Mouse (Mus musculus) left cerebral cortex, postnatal 36 days (tissue): ENCODE results near the gene Dstn. TPM values are rescaled to one million over a fixed set of nuclear protein-coding genes. Genes with fewer than 3 reads are reported as not detected.

Source experiments
- DNase-seq, 2 experiments: peaks; one replicate each; pipeline ENCODE4 v3.0.0; 2021 to 2022; ENCODE audit warnings: low spot score in 2 of 2, mixed read lengths in 1 of 2
- intact Hi-C: fragments of 180-260 bp; cut with DNase I; formaldehyde crosslinking; loops from one replicate; pipeline ENCODE4 v1.15.1; 2025
- total RNA-seq, 2 experiments: library from RNA; stranded (reverse); gene quantifications; 2 replicates each; pipeline ENCODE4 v1.2.3; 2021

Dstn gene
- total RNA-seq, 2 experiments from 2014 or later, result 161 to 182 TPM

DNA sequence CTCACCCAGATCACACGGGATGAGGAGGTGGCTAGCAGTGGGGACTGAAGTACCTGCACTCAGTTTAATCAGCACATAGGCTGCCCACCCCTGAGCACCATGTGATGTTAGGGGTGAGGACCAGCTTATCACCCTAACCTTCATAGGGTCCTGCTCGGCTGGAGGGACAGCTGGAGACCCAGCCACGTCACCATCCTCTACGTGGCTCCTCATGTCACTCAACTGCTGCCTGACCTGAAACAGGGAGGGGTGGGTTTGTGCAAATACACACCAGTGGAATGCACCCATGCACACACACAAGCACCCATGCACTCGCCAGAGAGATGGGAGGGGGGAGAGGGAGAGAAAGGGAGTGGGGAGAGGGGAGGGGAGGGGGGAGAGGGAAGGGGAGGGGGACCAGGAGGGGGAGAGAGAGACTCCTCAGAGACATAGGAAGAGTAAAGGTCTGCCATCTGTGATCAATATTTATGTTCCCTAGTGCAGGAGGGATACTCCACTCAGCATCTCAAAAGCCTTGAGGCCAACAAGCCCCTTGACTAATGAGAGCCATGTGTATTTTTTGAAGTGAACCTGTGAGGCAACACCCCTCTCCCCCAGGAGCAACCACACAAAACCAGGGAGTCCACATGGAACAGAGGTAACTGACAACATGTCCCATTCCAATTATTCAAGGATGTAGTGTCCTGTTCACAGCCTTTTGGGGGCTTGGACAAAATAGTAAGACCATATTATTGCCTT is 35.3 kb downstream of the Dstn start:
- peak in 1 of 2 experiments; percentile 3 for DNase-seq
- intact Hi-C loops, result no loop called here

DNA sequence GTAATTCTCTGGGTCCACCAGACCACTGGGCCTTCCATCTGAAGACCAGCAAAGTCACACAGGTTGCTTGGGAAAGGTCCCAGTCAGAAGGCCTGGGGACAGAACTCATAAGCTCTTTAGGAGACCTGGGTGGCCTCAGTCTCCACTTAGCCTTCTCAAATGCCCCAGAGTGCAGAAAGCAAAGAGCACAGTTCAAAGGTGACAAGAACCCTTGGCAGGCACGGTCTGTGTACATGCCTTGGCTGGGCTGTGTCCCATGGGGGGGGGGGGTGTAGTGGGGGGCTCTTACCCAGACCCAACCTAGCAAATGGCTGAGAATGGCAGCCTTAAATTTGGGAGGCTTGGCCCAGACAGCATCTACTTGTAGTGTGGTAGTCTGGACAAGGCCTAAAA is 35.9 kb downstream of the Dstn start:
- DNase-seq, result no peak
- intact Hi-C loops, result no loop called here

DNA sequence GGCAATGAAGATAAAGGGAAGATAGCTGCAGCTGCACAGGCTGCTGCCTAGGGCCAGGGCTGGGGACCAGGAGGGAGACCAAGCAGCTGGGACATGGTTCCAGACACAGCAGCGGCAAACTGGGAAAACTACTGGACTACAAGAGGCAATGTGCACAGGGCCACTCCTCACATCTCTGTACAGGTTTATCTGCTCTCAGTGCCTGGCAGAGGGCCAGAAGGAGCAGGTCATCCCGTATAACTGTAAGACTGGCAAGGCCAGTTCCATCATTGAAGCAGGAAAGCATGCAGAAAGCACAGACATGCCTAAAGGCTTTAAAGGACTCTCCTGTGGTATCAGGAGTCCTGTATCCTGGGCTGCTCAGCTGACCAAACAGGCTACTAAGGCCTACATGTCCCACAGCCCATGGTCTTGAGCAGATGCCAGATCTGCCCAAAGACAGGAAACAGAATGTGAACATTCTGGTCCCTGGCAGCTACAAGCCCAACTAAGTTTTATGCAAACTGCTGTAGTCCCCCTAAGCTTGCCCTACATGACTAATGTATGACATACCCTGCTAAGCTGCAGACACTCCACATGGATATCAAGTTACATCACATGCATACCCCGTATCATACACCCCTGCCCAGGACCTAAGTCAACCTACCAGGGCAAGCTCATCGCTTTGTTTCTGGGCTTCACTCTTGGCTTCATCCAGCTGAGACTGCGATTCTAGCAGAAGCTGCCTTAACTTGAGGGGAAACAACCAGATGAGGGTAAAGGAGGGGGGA is 36.6 kb downstream of the Dstn start:
- DNase-seq, result peak in 1 of 2 experiments; percentile 2
- intact Hi-C loops, result no loop called here

DNA sequence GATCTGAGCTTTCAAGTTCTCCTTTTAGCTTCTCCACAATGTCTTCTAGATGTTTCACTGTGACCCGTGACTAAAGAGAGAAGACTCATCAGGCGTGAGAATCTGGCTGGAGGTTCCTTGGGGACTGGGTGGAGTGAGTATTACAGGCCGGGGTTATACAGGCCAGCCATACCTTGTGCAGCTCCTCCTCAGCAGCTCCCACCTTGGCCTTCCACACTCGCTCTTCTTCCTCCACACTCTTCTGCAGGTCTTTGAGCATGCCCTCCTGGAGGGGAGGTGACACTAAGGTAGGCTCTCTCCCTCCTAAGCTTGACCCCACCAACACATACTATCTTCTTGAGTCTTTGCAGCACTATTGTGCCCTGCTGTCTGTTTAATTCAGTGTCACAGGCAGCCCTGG is 38.8 kb downstream of the Dstn start:
- DNase-seq, result peak in 1 of 2 experiments; percentile 3
- intact Hi-C loops, result no loop called here

DNA sequence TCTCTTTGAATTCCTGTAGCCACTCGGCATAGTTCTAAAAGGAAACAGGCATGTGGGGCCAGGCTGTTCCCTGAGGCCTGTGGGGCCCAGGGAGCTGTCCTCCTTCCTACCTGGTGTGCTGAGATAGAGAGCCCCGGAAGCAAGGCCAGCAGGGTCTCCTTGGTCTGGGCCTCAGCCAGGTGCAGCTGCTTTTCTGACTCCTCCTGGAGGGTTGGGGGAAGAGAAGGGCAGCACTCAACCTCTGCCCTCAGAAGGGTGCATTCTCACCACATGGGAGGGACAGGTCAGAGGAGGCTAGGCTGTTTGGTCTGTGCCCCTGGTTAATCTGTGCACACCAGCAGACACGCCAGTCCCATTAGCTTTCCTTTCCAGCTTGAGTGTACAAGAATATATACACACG is 39.9 kb downstream of the Dstn start:
- intact Hi-C loops, result no loop called here
- DNase-seq, result no peak

DNA sequence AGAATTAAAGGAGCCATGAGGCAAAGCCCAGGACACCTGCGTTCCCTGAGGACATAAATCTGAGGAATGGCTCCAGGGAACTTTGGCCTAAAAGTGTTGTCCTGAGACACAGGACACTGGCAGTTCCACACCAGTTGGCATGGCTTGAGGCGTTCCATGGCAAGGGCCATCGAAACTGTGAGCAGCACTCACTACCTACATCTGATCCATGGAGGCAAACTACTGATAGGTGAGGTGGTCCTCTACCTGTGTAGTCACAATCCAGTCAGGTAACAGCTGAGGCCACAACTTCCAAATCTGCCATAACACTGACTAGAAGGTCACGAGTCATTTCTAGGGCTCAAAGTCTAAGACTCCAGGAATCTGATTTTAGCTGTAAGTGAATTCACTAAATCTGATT is 40.6 kb downstream of the Dstn start:
- intact Hi-C loops, result no loop called here
- DNase-seq, result peak in 1 of 2 experiments; percentile 1

DNA sequence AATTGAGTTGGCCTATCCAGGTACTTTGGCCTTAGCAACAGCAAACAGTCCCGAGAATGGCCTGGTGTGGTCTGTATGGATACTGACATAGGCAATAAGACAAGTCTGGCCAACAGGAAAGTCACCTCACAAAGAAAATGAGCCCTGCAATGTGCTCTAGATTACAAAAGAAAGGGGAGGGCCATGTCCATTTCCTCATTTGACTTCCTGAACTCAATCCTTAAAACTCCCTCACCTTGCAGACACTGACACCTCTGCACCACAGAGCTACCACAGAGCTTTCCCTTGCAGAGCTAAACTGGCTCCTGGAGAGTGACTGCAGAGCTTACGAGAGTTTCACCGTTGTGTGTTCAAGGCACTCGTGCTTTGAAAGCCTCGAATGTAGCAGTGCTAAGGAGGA is 47.1 kb downstream of the Dstn start:
- no peak for DNase-seq
- intact Hi-C loops, result no loop called here

DNA sequence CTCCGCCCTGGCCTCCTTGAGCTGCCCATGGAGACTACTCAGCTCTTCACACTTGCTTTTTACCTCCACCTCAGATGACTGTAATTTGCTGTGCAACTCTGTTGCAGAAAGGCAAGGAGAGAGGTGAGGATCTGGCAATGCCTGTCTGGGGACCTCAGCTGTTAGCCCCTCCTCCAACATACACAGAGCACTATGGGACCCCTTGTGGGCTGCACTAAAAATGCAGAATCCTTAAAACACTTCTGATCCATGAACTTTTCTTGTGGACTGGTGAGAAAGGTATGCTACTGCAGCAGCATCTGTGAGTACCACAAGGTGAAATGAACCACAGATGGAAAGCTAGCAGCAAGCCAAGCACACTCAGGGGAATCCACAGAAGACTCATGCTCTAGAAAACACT is 48.2 kb downstream of the Dstn start:
- intact Hi-C loops, result no loop called here

DNA sequence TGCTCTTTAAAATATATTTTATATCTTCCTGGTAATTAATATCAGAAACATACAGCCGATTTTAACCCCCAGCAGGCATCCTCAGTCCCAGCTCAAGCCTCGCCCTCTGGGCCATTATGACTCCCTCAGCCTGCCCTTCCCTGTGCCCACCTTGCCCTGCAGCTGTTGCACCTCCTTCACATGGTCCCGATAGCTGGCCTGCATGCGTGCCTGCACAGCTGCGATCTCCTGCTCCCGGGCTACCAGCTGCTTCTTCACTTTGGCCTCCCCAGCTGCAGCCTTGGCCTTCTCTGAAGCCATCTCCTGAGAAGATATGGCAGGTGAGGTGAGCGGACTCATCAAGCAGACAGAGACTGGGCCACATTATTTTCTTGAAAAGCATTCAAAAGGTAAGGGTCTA is 54.1 kb downstream of the Dstn start:
- intact Hi-C loops, result no loop called here

More for the DNA sequence above, 48.2 kb downstream of the Dstn start:
- DNase-seq, result no peak

DNA sequence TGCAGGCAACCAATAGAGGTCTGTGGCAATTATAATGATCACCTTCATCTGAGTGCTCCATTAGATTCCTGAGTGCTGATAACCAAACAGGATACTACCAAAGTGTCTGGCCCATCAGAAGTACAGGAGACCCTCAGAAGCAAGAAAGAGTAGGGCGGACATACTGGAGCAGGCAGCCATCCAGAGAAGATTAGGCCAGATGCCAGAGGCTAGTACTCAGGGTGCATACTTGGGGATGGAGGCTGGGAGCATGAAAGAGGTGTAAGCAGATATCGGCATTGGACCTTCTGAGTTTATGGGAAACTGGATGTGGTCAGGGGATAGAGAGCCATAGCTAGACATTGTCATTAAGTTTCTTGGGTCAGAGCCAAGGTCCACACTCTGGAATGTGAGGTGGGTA is 55.7 kb downstream of the Dstn start:
- no peak for DNase-seq
- intact Hi-C loops, result no loop called here

More for the DNA sequence above, 54.1 kb downstream of the Dstn start:
- DNase-seq, result no peak

DNA sequence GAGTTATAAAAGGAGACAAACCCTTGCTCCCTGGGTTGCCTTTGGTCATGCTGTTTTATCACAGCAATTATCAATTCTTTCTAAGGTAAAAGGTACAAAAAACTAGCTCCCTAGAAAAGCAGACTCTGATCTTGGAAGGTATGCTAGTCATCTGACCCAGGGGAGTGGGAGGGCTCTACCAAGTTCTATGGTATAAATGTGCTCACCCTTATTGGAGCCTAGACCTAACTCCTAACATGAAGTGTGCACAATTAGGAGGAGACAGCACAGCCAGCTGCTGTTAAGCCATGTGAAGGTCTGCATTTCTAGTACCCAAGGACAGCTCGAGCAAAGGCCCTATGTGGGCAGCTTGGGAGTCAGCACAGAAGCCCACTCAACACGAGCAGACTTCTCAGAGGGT is 56.8 kb downstream of the Dstn start:
- no peak for DNase-seq
- intact Hi-C loops, result no loop called here

DNA sequence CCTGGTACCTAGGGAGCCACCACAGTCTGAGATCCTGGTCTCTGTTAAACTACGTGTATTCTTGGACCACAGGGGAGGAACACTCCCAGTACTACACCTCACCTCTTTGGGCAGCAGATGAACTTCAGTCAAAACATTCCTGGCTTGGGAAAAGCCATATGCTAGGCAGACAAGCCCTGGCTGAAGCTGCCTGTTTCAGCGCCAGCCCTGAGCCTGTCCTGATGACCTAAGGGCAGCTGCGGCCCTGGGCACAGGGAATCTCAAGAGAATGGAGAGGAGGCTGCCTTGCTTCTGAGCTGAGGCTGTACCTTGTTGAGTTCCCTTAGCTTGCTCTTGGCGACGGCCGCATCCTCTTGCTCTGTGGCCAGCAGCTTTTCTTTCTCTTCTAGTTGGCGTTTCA is 58.0 kb downstream of the Dstn start:
- intact Hi-C loops, result no loop called here
- peak in 1 of 2 experiments; percentile 2 for DNase-seq

DNA sequence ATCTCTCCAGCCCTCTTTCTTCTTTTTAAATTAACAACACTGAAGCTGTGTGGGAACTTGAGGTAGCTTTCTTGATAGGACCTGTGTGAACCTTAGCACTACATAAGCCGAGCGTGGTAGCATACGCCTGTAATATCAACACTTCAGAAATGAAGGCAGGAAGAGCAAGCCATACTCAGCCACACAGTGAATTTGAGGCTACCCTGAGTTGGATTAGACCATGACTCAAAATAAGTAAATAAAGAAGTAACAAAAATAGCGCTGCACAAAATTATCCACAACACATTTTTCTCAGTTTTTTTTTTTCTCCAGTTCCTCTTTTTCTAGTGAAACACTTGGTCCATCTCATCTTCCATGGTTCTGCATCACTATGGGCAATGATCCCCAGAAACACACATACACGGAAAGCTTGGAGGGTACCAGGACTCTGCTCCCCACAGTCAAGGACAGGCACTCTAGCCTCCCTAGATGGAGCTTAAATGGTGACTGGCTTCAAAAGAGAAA is 60.1 kb downstream of the Dstn start:
- no peak for DNase-seq
- intact Hi-C loops, result no loop called here

DNA sequence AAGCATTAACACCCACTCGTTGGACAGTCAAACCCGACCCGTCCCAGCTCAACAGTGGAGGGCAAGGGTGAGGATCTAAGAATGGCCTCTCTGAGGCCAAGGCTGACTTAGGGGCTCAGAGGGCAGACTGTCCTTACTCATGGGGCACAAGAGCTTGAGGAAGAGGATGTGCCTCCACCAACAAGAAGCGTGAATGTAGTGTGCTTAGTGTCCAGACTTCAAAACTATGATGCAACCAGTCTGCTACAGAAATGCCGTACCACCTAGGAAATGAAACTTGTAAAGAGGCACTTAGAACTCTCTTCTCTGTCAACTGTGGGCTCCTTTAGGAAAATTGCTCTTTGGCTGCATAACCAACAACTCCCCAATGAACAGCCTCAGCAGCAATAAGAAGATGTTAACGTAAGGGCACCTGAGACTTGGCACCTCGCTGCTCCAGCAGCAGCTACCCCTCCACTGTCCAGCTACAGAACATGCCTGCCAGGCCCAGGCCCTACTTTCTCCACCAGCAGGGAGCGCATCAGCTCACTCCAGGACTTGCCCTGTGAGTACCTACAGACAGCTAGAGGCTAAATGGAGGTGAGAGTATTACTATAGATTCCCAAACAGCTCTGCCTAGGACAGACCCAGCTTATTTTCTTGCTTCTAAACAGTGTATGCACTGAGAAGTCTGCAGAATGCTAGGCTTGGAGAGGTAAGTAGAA is 63.5 kb downstream of the Dstn start:
- intact Hi-C loops, result no loop called here
- DNase-seq, result no peak

DNA sequence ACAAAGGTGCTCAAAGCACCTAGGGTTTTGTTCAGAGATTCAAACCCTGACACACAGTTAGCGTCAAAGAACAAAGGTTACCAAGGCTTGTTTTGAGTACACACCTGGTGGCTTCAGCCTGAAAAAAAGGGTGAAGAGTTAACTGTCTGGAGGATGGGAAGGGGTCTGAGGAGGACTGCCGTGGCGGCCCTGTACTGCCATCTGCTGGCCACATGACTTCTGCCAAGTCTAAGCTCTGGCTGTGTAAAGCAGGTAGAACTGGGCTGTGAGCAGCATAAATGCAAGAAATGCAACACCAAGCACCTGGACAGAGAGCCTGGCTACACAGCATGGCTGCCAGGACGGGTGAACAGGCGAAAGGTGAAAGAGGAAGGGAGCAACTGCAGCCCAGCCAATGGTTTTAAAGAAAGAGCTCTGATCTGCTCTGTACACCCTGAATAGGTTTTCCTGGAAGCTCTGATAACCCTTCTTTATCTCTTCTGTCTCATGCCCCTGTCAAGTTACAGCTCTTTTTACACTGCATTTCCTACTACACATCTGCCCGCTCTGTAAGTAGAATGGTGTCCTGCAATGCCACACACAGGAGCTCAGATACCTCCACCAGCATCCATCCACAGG is 65.8 kb downstream of the Dstn start:
- intact Hi-C loops, result loop anchor here (5.0 kb wide), 1 partner anchor 114 kb away; no protein-coding TSS in a partner anchor

DNA sequence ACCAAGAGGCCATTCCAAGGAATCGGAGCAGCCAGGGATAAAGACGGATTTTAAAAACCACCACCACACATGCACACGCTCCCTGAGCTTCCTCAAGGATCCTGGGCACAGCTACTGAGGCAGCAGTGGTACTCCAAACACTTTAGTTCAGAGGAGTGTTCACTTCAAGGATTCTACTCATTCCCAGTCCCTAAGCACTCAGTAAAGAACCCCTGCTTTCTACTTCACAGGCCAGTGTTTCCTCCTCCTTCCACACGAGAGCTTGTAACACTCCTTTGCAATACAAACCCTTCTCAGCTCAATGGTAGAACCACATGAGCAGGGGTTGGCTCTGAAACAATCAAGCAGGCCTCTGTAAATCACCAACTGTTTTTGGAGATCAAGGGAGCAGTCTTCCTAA is 67.0 kb downstream of the Dstn start:
- intact Hi-C loops, result loop anchor here (5.0 kb wide), 1 partner anchor 115 kb away; no protein-coding TSS in a partner anchor
- no peak for DNase-seq

More for the DNA sequence above, 65.8 kb downstream of the Dstn start:
- peak; percentile 39 to 42 for DNase-seq

DNA sequence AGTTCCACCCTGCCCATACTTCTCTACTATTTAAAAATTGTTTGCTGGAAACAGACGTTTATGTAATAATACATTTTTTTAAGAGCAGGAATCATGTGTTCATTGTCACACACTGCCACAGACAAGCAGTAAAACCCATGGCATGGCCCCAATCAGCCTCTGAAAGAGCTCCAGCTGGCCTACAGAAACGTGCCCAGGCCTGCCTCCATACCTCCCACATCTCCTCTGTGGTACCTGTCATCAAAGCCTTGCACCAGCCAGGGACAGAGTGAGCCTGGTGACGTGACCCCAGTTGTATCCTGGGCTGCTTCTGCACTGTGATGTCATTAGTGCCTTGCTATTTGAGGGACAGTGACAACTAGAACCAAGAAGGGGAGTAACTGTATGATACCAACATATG is 67.8 kb downstream of the Dstn start:
- no peak for DNase-seq
- intact Hi-C loops, result loop anchor here (5.0 kb wide), 1 partner anchor 116 kb away; no protein-coding TSS in a partner anchor

DNA sequence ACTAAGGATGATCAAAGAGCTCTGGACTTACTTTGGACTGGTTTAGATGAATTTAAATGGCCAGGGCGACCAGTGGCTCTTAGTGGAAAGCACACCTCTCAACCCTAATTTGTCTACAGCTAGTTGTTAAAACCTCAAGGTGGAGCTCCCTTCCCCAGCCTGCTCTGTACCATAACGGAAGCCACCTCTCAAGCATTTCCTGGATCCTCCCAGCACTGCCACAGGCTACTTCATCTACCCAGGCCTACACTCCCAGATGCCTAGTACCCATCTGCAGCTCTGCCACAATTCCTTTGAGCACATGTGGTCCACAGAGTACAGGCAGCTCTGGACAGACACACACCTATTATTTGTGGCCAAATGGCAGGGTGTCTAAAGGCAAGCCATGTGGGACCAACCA is 68.4 kb downstream of the Dstn start:
- intact Hi-C loops, result loop anchor here (5.0 kb wide), 1 partner anchor 116 kb away; no protein-coding TSS in a partner anchor

DNA sequence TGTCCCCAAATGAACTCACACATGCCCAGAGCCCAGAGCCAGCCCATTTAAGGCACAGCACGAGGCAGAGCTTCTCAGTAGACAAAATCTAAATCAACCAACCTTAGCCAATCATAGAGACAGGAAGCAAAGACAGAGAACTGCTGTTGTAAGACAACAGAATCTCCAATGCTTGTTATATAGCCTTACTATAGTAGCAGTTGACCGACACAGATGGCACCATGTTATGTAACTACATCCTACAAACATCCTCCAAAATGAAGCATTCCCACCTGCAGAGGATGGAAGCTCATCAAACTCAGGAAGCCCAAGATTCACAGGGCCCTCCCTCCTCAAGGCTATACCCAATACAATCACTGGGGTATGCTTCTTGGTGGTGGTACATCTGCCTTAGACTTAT is 72.4 kb downstream of the Dstn start:
- DNase-seq, result no peak
- intact Hi-C loops, result no loop called here

More for the DNA sequence above, 68.4 kb downstream of the Dstn start:
- no peak for DNase-seq

DNA sequence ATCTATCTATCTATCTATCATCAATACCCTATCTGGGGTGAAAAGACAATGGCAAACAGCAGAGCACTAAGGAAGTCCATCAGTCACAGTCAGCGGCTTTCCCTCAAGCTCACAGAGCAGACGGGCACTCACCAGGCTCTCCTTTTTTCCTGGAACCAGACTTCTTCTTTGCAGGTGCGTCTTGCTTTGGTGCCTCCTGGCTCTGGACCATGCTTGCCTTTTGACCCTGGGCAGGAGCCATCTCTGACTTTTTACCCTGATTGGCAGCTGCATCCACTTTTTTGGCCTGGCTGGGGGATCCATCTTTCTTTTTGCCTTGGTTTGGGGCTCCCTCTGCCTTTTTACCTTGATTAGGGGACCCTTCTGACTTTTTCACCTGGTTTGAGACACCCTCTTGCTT is 72.9 kb downstream of the Dstn start:
- DNase-seq, result no peak
- intact Hi-C loops, result no loop called here
